Mouse (Mus musculus) neural tube, embryonic 11.5 days (tissue): ENCODE data around the gene Dlk1. TPM values are rescaled to one million over a fixed set of nuclear protein-coding genes. Genes with fewer than 3 reads are reported as not detected.
A peak's percentile ranks its signal among the peaks of the same experiment; 100 is the strongest.

Experiments used
- ATAC-seq: fragments of 200-750 bp; cut with Nextera tagmentation; 2 replicates; pipeline ENCODE4 v1.8.0; 2017; ENCODE audit warnings: moderate number of reproducible peaks, mild to moderate bottlenecking, moderate TSS enrichment, moderate library complexity; ENCODE audit not compliant: insufficient read depth, low FRiP score, low TSS enrichment
- DNase-seq: peaks from one replicate; pipeline ENCODE4 v3.0.0-alpha.2; 2015; ENCODE audit warnings: low spot score
- H3K27ac ChIP-seq: fragments of 300-500 bp; sonication (generic); 2 replicates; pipeline ENCODE4 v1.5.1; 2014; ENCODE audit warnings: low read depth, mild to moderate bottlenecking, low read length
- H3K27me3 ChIP-seq: fragments of 300-500 bp; sonication (generic); 2 replicates; pipeline ENCODE4 v1.6.1; 2014; ENCODE audit warnings: mild to moderate bottlenecking, low read length, mixed read lengths; ENCODE audit not compliant: control insufficient read depth, insufficient read depth
- H3K36me3 ChIP-seq: fragments of 300-500 bp; sonication (generic); 2 replicates; pipeline ENCODE4 v1.6.1; 2014; ENCODE audit warnings: mild to moderate bottlenecking, low read length, moderate library complexity, mixed read lengths; ENCODE audit not compliant: control insufficient read depth, insufficient read depth
- H3K4me1 ChIP-seq: fragments of 300-500 bp; sonication (generic); 2 replicates; pipeline ENCODE4 v1.6.1; 2014; ENCODE audit warnings: low read length, mixed read lengths; ENCODE audit not compliant: control insufficient read depth, insufficient read depth
- H3K4me2 ChIP-seq: fragments of 300-500 bp; sonication (generic); 2 replicates; pipeline ENCODE4 v1.6.1; 2014; ENCODE audit warnings: low read depth, mild to moderate bottlenecking, moderate library complexity
- H3K4me3 ChIP-seq: fragments of 300-500 bp; sonication (generic); 2 replicates; pipeline ENCODE4 v1.5.1; 2014; ENCODE audit warnings: low read depth, low read length
- H3K9ac ChIP-seq: fragments of 300-500 bp; sonication (generic); 2 replicates; pipeline ENCODE4 v1.6.1; 2014; ENCODE audit warnings: mild to moderate bottlenecking, low read length
- H3K9me3 ChIP-seq: fragments of 300-500 bp; sonication (generic); 2 replicates; pipeline ENCODE4 v1.6.1; 2016; ENCODE audit warnings: low read length; ENCODE audit not compliant: control insufficient read depth
- whole genome bisulfite sequencing: fragments of 180-500 bp; shearing (Covaris S2); extraction: QIAGEN DNeasy Blood & Tissue Kit; methylation state at CpG from one replicate; pipeline ENCODE4 v1.1.7; 2014; 5-methylcytosine and 5-hydroxymethylcytosine counted together
- polyA plus RNA-seq: library from polyadenylated mRNA; unstranded; fragments of >200 nt; fragmentation: Nextera tagmentation; extraction: Ambion mirVana; gene quantifications from 2 replicates; pipeline ENCODE4 v1.2.1, GENCODE M21; 2014

Gene Dlk1
- polyA plus RNA-seq, 1 experiment from 2014 or later: 112 TPM

GRCm38 (mm10) chr12:109436367-109436807 is 16.2 kb upstream of the Dlk1 start:
- DNase-seq (no peak), ATAC-seq (peak; percentile 51; the same call in 1 of the 2 replicates)
- Histone ChIP-seq H3K27me3 (peaks cover 4% of the 10 kb centered on the region; the same call in 1 of the 2 replicates), H3K36me3 (no peaks in the 10 kb centered on the region), H3K4me1 (peaks cover 20% of the 10 kb centered on the region), H3K9ac (no peak overlapping the region), H3K9me3 (no peaks in the 10 kb centered on the region), H3K4me3 (no peak overlapping the region), H3K27ac (no peak overlapping the region), H3K4me2 (no peak overlapping the region)
- WGBS: 13% methylated on average over 10 of the region's 10 CpGs

GRCm38 (mm10) chr12:109436852-109437251 is 15.8 kb upstream of the Dlk1 start:
- Histone ChIP-seq H3K9ac (no peak overlapping the region), H3K27ac (no peak overlapping the region)

GRCm38 (mm10) chr12:109437559-109438350 is 14.9 kb upstream of the Dlk1 start:
- H3K9me3 ChIP-seq: no peaks in the 10 kb centered on the region
- WGBS: 8% methylated on average over 25 of the region's 25 CpGs
- no peak overlapping the region for H3K4me2 ChIP-seq
- H3K9ac ChIP-seq: no peak overlapping the region
- no peaks in the 10 kb centered on the region for H3K36me3 ChIP-seq
- H3K4me3 ChIP-seq: no peak overlapping the region
- H3K27ac ChIP-seq: no peak overlapping the region
- ATAC-seq (0 out of 2 replicates have a peak, but pooled peaks have one; percentile 40), DNase-seq (peak; percentile 87)
- peaks cover 20% of the 10 kb centered on the region for H3K4me1 ChIP-seq
- H3K27me3 ChIP-seq: peaks cover 11% of the 10 kb centered on the region; the same call in 1 of the 2 replicates

More at GRCm38 (mm10) chr12:109436852-109437251, 15.8 kb upstream of the Dlk1 start:
- H3K4me1 ChIP-seq: peaks cover 20% of the 10 kb centered on the region
- peaks cover 4% of the 10 kb centered on the region; the same call in 1 of the 2 replicates for H3K27me3 ChIP-seq
- no peak overlapping the region for H3K4me3 ChIP-seq
- H3K9me3 ChIP-seq: no peaks in the 10 kb centered on the region
- ATAC-seq (0 out of 2 replicates have a peak, but pooled peaks have one; percentile 3), DNase-seq (no peak)
- H3K36me3 ChIP-seq: no peaks in the 10 kb centered on the region
- WGBS: 19% methylated on average over 12 of the region's 12 CpGs
- H3K4me2 ChIP-seq: no peak overlapping the region

DNA sequence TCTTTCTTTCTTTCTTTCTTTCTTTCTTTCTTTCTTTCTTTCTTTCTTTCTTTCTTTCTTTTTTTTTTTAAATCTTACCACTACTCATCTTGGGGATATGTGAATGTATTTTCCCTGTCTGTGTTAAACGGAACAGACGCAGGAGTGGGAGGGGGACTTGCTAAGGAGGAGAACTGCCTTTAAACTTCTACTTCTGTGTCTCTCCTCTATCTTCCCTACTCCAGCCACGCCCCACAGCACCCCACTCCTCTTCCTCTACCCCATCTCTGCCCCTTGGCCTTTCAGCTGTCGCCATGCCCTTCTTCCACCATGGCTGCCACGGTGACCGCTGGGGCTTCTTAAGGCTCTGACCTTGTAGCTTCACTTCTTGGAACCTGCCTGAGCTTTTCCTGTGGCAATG is 14.2 kb upstream of the Dlk1 start:
- Histone ChIP-seq H3K4me2 (no peak overlapping the region), H3K4me1 (peaks cover 20% of the 10 kb centered on the region), H3K9ac (no peak overlapping the region), H3K9me3 (no peaks in the 10 kb centered on the region), H3K36me3 (no peaks in the 10 kb centered on the region), H3K27me3 (peaks cover 16% of the 10 kb centered on the region; the same call in 1 of the 2 replicates), H3K4me3 (no peak overlapping the region), H3K27ac (no peak overlapping the region)
- ATAC-seq (no peak), DNase-seq (no peak)
- WGBS: 65% methylated on average over 6 of the region's 6 CpGs

DNA sequence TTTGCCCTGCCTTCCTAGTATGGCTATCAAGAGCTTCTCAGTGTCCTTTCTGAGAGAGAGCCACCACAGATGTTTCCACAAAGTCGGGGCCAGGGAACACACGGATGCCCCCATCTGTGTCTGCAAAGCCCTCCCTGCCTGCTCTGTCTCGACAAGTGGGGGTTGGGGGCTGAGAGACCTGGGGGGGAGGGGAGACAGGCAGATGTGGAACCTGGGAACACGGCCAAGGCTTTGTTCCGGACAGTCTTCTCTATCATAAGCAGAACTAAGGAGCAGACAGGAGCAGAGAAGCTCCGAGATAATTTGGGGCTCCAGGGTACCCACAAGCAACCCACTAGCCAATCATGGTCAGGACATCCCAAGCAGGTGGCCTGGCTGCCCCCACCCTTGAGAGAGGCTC is 12.6 kb upstream of the Dlk1 start:
- Histone ChIP-seq H3K9me3 (no peaks in the 10 kb centered on the region), H3K9ac (no peak overlapping the region), H3K4me2 (no peak overlapping the region), H3K27ac (no peak overlapping the region), H3K36me3 (no peaks in the 10 kb centered on the region), H3K27me3 (peaks cover 22% of the 10 kb centered on the region; the same call in 1 of the 2 replicates), H3K4me1 (peaks cover 20% of the 10 kb centered on the region), H3K4me3 (no peak overlapping the region)
- 62% methylated on average over 6 of the region's 6 CpGs for WGBS
- DNase-seq (no peak), ATAC-seq (no peak)

- ATAC-seq: no peak
- Histone ChIP-seq H3K27me3 (peaks cover 22% of the 10 kb centered on the region; the same call in 1 of the 2 replicates), H3K4me2 (no peak overlapping the region), H3K9me3 (no peaks in the 10 kb centered on the region), H3K9ac (no peak overlapping the region), H3K4me1 (peaks cover 27% of the 10 kb centered on the region), H3K27ac (no peak overlapping the region), H3K4me3 (no peak overlapping the region), H3K36me3 (no peaks in the 10 kb centered on the region)
- DNase-seq: no peak
- 68% methylated on average over 6 of the region's 6 CpGs for WGBS
Measured at GRCm38 (mm10) chr12:109441366-109441765, 11.3 kb upstream of the Dlk1 start.

DNA sequence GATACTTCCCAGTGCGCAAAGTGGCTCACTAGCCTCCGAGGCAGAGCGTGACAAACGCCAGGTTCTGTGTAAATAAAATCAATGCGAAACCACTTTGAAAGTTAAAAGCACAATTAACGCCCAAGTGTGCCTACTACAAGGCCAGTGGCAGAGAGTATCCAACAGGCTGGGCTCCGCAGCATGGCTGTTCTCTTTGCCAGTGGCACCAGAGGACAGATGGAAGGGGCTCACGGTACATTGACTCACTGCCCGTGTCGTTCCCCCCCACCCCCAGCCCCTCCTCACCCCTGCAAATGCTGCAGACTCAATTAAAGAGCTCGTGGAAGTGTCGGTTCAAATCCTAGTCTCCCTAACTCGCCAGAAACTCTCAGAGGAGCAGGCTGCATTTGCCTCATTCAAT is 10.5 kb upstream of the Dlk1 start:
- Histone ChIP-seq H3K9ac (no peak overlapping the region), H3K4me1 (peaks cover 23% of the 10 kb centered on the region), H3K9me3 (no peaks in the 10 kb centered on the region), H3K27ac (no peak overlapping the region), H3K4me3 (no peak overlapping the region), H3K36me3 (no peaks in the 10 kb centered on the region), H3K27me3 (peaks cover 22% of the 10 kb centered on the region; the same call in 1 of the 2 replicates), H3K4me2 (no peak overlapping the region)
- WGBS: 53% methylated on average over 13 of the region's 13 CpGs
- ATAC-seq: no peak
- DNase-seq: no peak

DNA sequence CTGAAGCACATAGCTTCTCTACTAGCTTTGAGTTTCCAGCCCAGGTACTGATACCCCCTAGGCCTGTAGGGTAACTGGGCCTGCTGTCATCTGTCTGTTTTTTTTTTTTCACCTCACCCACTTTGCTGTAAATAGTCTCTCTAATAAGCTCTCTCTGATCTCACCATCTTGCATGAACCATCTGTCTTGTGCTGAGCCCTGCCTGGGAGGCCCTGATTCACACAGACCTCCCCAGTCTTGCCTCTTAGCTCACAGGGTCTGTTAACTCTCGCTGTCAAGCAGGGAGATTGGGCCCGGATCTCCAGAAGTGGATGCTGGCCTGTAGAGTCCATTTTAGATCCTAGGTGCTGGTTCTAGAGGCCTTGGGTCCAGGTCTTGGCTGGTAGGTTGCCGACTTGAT is 9.3 kb upstream of the Dlk1 start:
- H3K36me3 ChIP-seq: no peaks in the 10 kb centered on the region
- no peak overlapping the region for H3K4me3 ChIP-seq
- H3K27me3 ChIP-seq: peaks cover 27% of the 10 kb centered on the region
- no peak overlapping the region for H3K27ac ChIP-seq
- ATAC-seq (no peak), DNase-seq (no peak)
- peaks cover 15% of the 10 kb centered on the region for H3K4me1 ChIP-seq
- WGBS: 59% methylated on average over 3 of the region's 3 CpGs
- no peak overlapping the region for H3K4me2 ChIP-seq
- H3K9me3 ChIP-seq: no peaks in the 10 kb centered on the region
- no peak overlapping the region for H3K9ac ChIP-seq

DNA sequence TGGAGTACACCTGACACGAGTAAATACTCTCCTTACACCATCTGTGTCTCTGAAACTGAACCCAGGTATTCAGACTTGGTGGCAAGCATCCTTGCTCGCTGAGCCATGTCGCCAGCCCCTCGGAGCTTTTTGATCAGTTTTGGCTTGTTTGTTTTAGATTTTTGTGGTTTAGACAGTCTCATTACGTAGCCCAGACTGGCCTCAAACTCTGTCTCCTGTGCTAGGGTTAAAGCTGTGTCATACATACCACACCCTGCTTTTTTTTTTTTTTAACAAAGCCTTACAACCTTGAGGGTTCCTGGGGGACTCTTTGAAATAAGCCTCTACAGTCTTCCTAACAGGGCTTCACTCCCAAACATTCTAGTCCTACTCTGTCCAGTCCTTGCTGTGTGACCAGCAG is 7.6 kb upstream of the Dlk1 start:
- DNase-seq (no peak), ATAC-seq (no peak)
- Histone ChIP-seq H3K36me3 (no peaks in the 10 kb centered on the region), H3K4me3 (no peak overlapping the region), H3K4me1 (peaks cover 24% of the 10 kb centered on the region), H3K9me3 (no peaks in the 10 kb centered on the region), H3K9ac (no peak overlapping the region), H3K4me2 (no peak overlapping the region), H3K27ac (no peak overlapping the region), H3K27me3 (peaks cover 29% of the 10 kb centered on the region)
- WGBS: 69% methylated on average over 5 of the region's 5 CpGs
